Mouse (Mus musculus) liver, adult 2 months (tissue): ENCODE data around the gene Brca2.

Source experiments
- CTCF ChIP-seq: fragments of 200-500 bp; IDR thresholded peaks from 2 replicates; pipeline ENCODE4 v1.5.1; 2011; ENCODE audit warnings: low read depth, low read length, control low read depth
- POLR2A ChIP-seq: fragments of 200-500 bp; IDR thresholded peaks from 2 replicates; pipeline ENCODE4 v1.6.1; 2011; ENCODE audit warnings: low read length, control low read depth; ENCODE audit not compliant: insufficient read depth; ENCODE audit errors: extremely low read depth

GRCm38 (mm10) chr5:150618599-150619355, 96.3 kb downstream of the Brca2 start:
- TF ChIP-seq CTCF (no peak), POLR2A (no peak)
